ENCODE assay signal across 8 mouse cellular contexts in genomic region chr2:101828057-101828643, GRCm38 (mm10). TPM values are rescaled to one million over a fixed set of nuclear protein-coding genes. Genes with fewer than 3 reads are reported as not detected.
DNase-seq lines count a peak whose midpoint lies in the region; ATAC-seq and TF ChIP-seq lines count a peak whose summit lies in the region.

No protein-coding gene starts in this region.

- no peaks in the 10 kb centered on the region for H3K4me1 ChIP-seq in cerebellum, adult 2 months (ENCODE audit: control insufficient read depth, insufficient read depth, low read length)

- no peak for DNase-seq in cerebellum, adult 2 months
- no peak for DNase-seq in cerebellum, postnatal 25 days
- no peak for DNase-seq in left cerebral cortex, adult 2 months (ENCODE audit: extremely low spot score in 1 of 2, low spot score in 2 of 2)
- DNase-seq in left cerebral cortex, adult 18-20 months (ENCODE audit: low spot score in 2 of 2), result no peak
- DNase-seq in embryo, embryonic 11 days, result peak; percentile 71
- DNase-seq in frontal cortex, postnatal 14 days (ENCODE audit: low spot score in 2 of 2), result no peak
- DNase-seq in thymus, postnatal 36 days, result no peak

- 64% methylated on average over 5 of the region's 5 CpGs for WGBS in cerebellum, adult 2 months

- 0 out of 2 replicates have a peak, but pooled peaks have one; percentile 7 for TF ChIP-seq CTCF in cerebellum, adult 2 months (IDR thresholded peaks at IDR 0.05; ENCODE audit: borderline replicate concordance, insufficient read depth, low read depth, low read length)
- peak; percentile 70 for TF ChIP-seq CTCF in left cerebral cortex, adult 2 months (IDR thresholded peaks at IDR 0.05)

- ATAC-seq in monocyte, adult 5-6 weeks (replicated peaks; ENCODE audit: insufficient number of reproducible peaks, low FRiP score, low TSS enrichment, poor library complexity, severe bottlenecking), result 0 out of 2 replicates have a peak, but pooled peaks have one; percentile 52

- intact Hi-C loops in left cerebral cortex, adult 2 months (cut with DNase I), result loop anchor here (5.0 kb wide), 1 partner anchor 121 kb away; no protein-coding TSS in a partner anchor

- no peak for TF ChIP-seq POLR2A in cerebellum, adult 2 months (IDR thresholded peaks at IDR 0.05; ENCODE audit: borderline replicate concordance, insufficient read depth, low read length)

- no peak overlapping the region for H3K4me3 ChIP-seq in cerebellum, adult 2 months (replicated peaks; ENCODE audit: insufficient read depth, low read depth, low read length)
- H3K4me3 ChIP-seq in left cerebral cortex, adult 2 months, result no peak overlapping the region

- no peak overlapping the region for H3K27ac ChIP-seq in cerebellum, adult 2 months (ENCODE audit: insufficient read depth, low read length)
- H3K27ac ChIP-seq in left cerebral cortex, adult 2 months, result no peak overlapping the region

- H3K27me3 ChIP-seq in cerebellum, adult 2 months (ENCODE audit: control insufficient read depth, insufficient read depth, low read length), result no peaks in the 10 kb centered on the region

RNA-seq across cellular contexts. Expression of gene Prr5l, which starts 54.7 kb away (rescaled TPM):
- 28.5 and 37.8 TPM in 2 replicates for polyA plus RNA-seq in cerebellum, adult 2 months (2012; rRNA removed)
- total RNA-seq in left cerebral cortex, adult 2 months (2021), result 1 to 10 TPM; 5.1 to 7.7 TPM
- total RNA-seq in left cerebral cortex, adult 18-20 months (2021), result 1 to 10 TPM; 7.7 to 8.1 TPM
- total RNA-seq in monocyte, adult 5-6 weeks (2017), result 41.2 to 46.3 TPM (median 41.9 TPM) in 3 replicates

RNA-seq across cellular contexts. Expression of gene Commd9, which starts 57.9 kb away (rescaled TPM):
- polyA plus RNA-seq in cerebellum, adult 2 months (2012; rRNA removed), result 111 and 116 TPM in 2 replicates
- 10 to 100 TPM; 38.6 to 42.3 TPM for total RNA-seq in left cerebral cortex, adult 2 months (2021)
- total RNA-seq in left cerebral cortex, adult 18-20 months (2021), result 10 to 100 TPM; 38.0 to 38.6 TPM
- 21.2 to 53.4 TPM (median 31.4 TPM) in 3 replicates for total RNA-seq in monocyte, adult 5-6 weeks (2017)
